Mouse (Mus musculus) E14TG2a.4 (cell line): ENCODE measurements at regions not wholly inside any gene's neighbourhood (a gene's known extent, or its start where the extent isn't known, plus 50 kb on each side); places are given as distances from the start of the nearest gene placed in this dataset.

Experiments
- H3K27me3 ChIP-seq: 2 replicates; pipeline ENCODE4 v1.6.1; 2014; ENCODE audit warnings: low read length, control low read depth; ENCODE audit not compliant: insufficient read depth
- H3K36me3 ChIP-seq: 2 replicates; pipeline ENCODE4 v1.6.1; 2014; ENCODE audit warnings: low read length, control low read depth; ENCODE audit not compliant: insufficient read depth
- H3K4me1 ChIP-seq: replicated peaks from 2 replicates; pipeline ENCODE4 v1.6.1; 2014; ENCODE audit warnings: low read depth, low read length, control low read depth
- H3K4me3 ChIP-seq: replicated peaks from 2 replicates; pipeline ENCODE4 v1.5.1; 2014; ENCODE audit warnings: mild to moderate bottlenecking, low read length
- H3K9me3 ChIP-seq: 2 replicates; pipeline ENCODE4 v1.6.1; 2014; ENCODE audit warnings: low read length, control low read depth
- CTCF ChIP-seq: conservative IDR thresholded peaks from 2 replicates; pipeline ENCODE4 v1.5.1; 2014; ENCODE audit warnings: low read length
- NANOG ChIP-seq: IDR thresholded peaks from 2 replicates; pipeline ENCODE4 v1.6.1; 2014; ENCODE audit warnings: borderline replicate concordance, low read length, mixed read lengths
- POU5F1 ChIP-seq: IDR thresholded peaks from 2 replicates; pipeline ENCODE4 v1.6.1; 2014; ENCODE audit warnings: low read length, borderline replicate concordance

GRCm38 (mm10) chr1:71731623-71732022 is 78.6 kb upstream of the Fn1 start:
- TF ChIP-seq POU5F1 (no peak), NANOG (no peak), CTCF (no peak)
- Histone ChIP-seq H3K4me1 (no peaks in the 10 kb centered on the region), H3K9me3 (no peaks in the 10 kb centered on the region), H3K4me3 (no peak overlapping the region), H3K27me3 (no peaks in the 10 kb centered on the region), H3K36me3 (no peaks in the 10 kb centered on the region)

GRCm38 (mm10) chr1:71731011-71731410 is 78.0 kb upstream of the Fn1 start:
- Histone ChIP-seq H3K27me3 (no peaks in the 10 kb centered on the region), H3K4me3 (no peak overlapping the region)

GRCm38 (mm10) chr1:71728852-71729347 is 75.9 kb upstream of the Fn1 start:
- Histone ChIP-seq H3K4me3 (no peak overlapping the region), H3K27me3 (no peaks in the 10 kb centered on the region), H3K9me3 (no peaks in the 10 kb centered on the region), H3K4me1 (no peaks in the 10 kb centered on the region), H3K36me3 (no peaks in the 10 kb centered on the region)
- TF ChIP-seq CTCF: no peak
- TF ChIP-seq NANOG: no peak
- TF ChIP-seq POU5F1: no peak

More at GRCm38 (mm10) chr1:71731011-71731410, 78.0 kb upstream of the Fn1 start:
- no peaks in the 10 kb centered on the region for H3K4me1 ChIP-seq
- no peaks in the 10 kb centered on the region for H3K36me3 ChIP-seq
- TF ChIP-seq NANOG: no peak
- no peak for TF ChIP-seq POU5F1
- no peak for TF ChIP-seq CTCF
- no peaks in the 10 kb centered on the region for H3K9me3 ChIP-seq

GRCm38 (mm10) chr1:71723816-71724215 is 70.8 kb upstream of the Fn1 start:
- no peaks in the 10 kb centered on the region for H3K27me3 ChIP-seq
- H3K36me3 ChIP-seq: no peaks in the 10 kb centered on the region
- no peaks in the 10 kb centered on the region for H3K4me1 ChIP-seq
- TF ChIP-seq POU5F1: no peak
- TF ChIP-seq NANOG: no peak
- no peak for TF ChIP-seq CTCF
- no peak overlapping the region for H3K4me3 ChIP-seq
- no peaks in the 10 kb centered on the region for H3K9me3 ChIP-seq

GRCm38 (mm10) chr1:71723039-71723397 is 70.0 kb upstream of the Fn1 start:
- Histone ChIP-seq H3K27me3 (no peaks in the 10 kb centered on the region), H3K4me1 (no peaks in the 10 kb centered on the region), H3K9me3 (no peaks in the 10 kb centered on the region), H3K4me3 (no peak overlapping the region), H3K36me3 (no peaks in the 10 kb centered on the region)
- TF ChIP-seq NANOG: no peak
- TF ChIP-seq CTCF: no peak
- no peak for TF ChIP-seq POU5F1

- Histone ChIP-seq H3K4me1 (no peaks in the 10 kb centered on the region), H3K9me3 (no peaks in the 10 kb centered on the region), H3K27me3 (no peaks in the 10 kb centered on the region), H3K4me3 (no peak overlapping the region), H3K36me3 (no peaks in the 10 kb centered on the region)
- TF ChIP-seq POU5F1 (no peak), NANOG (no peak), CTCF (no peak)
These were observed 69.4 kb upstream of the Fn1 start for GRCm38 (mm10) chr1:71722211-71723038.
